Mouse (Mus musculus): ENCODE results near the gene Carm1.
A peak's percentile ranks its signal among the peaks of the same experiment; 100 is the strongest.
"Not testable (repeated sequence)": the region's sequence is repeated elsewhere in the genome, so short reads cannot be mapped to it uniquely, and the experiment has no call there.

Carm1 gene

GRCm38 (mm10) chr9:21537009-21537408, 9.7 kb upstream of the Carm1 start:
- no peak for DNase-seq (ENCODE audit: low read depth)

GRCm38 (mm10) chr9:21539981-21540753, 6.5 kb upstream of the Carm1 start:
- no peak for DNase-seq (ENCODE audit: low read depth)

GRCm38 (mm10) chr9:21542001-21542400, 4.7 kb upstream of the Carm1 start:
- DNase-seq (ENCODE audit: low read depth): not testable (repeated sequence)

- DNase-seq (ENCODE audit: low read depth): no peak
These were observed 1.3 kb upstream of the Carm1 start for GRCm38 (mm10) chr9:21545351-21545915.

- DNase-seq (ENCODE audit: low read depth): peak; percentile 99
These were observed 542 bp upstream of the Carm1 start for GRCm38 (mm10) chr9:21545916-21546788.

- peak; percentile 80 for DNase-seq (ENCODE audit: low read depth)
These were observed 614 bp downstream of the Carm1 start for GRCm38 (mm10) chr9:21547075-21547941.

GRCm38 (mm10) chr9:21551049-21551448, 4.4 kb downstream of the Carm1 start:
- no peak for DNase-seq (ENCODE audit: low read depth)

- DNase-seq (ENCODE audit: low read depth): no peak
These were observed 7.0 kb downstream of the Carm1 start for GRCm38 (mm10) chr9:21553607-21554273.

- DNase-seq (ENCODE audit: low read depth): no peak
These were observed 8.6 kb downstream of the Carm1 start for GRCm38 (mm10) chr9:21555198-21555742.

- DNase-seq (ENCODE audit: low read depth): no peak
These were observed 10.3 kb downstream of the Carm1 start for GRCm38 (mm10) chr9:21556996-21557395.

GRCm38 (mm10) chr9:21557556-21557955, 10.9 kb downstream of the Carm1 start:
- DNase-seq (ENCODE audit: low read depth): no peak

GRCm38 (mm10) chr9:21558366-21558765, 11.7 kb downstream of the Carm1 start:
- DNase-seq (ENCODE audit: low read depth): no peak

- no peak for DNase-seq (ENCODE audit: low read depth)
These were observed 12.5 kb downstream of the Carm1 start for GRCm38 (mm10) chr9:21559151-21559550.

GRCm38 (mm10) chr9:21564420-21564819, 17.7 kb downstream of the Carm1 start:
- DNase-seq (ENCODE audit: low read depth): no peak

- DNase-seq (ENCODE audit: low read depth): no peak
These were observed 18.4 kb downstream of the Carm1 start for GRCm38 (mm10) chr9:21565004-21565586.

- DNase-seq (ENCODE audit: low read depth): no peak
These were observed 19.8 kb downstream of the Carm1 start for GRCm38 (mm10) chr9:21566538-21566937.

- no peak for DNase-seq (ENCODE audit: low read depth)
These were observed 20.4 kb downstream of the Carm1 start for GRCm38 (mm10) chr9:21567051-21567450.

GRCm38 (mm10) chr9:21568657-21569255, 22.1 kb downstream of the Carm1 start:
- DNase-seq (ENCODE audit: low read depth): no peak

GRCm38 (mm10) chr9:21574012-21574801, 27.5 kb downstream of the Carm1 start:
- DNase-seq (ENCODE audit: low read depth): no peak

All from naive thymus-derived CD4-positive, alpha-beta T cell, adult 2 months (primary cell).